Mouse (Mus musculus): ENCODE measurements at regions not wholly inside any gene's neighbourhood (a gene's known extent, or its start where the extent isn't known, plus 50 kb on each side); places are given as distances from the start of the nearest gene placed in this dataset.

DNA sequence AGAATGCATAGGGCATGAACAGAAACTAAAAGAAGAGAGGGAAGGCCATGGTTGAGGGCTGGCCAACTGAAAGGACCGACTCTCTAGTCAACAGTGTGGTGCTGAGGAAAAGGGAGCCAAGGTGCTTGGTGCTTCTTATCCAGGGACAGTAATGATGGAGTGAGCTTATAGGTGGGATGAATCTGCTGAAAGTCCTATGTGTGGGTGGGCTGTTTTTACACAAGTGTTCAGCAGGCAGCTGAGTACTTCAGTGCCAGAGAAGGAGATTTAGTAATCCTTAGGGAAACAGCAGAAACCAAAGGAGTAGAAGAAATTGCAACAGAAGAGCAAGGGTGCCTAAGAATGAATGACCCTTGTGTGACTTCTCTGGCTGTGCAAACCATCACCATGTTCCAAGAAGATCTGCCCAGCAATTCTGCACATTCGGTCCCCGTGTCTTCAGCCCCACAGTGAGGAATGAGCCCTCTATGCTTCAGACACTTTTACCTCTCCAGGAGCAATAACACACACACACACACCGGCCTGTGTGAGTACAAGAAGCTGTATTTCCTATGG lies 82.1 kb upstream of the Pkn2 start:
- TF ChIP-seq CTCF (IDR thresholded peaks at IDR 0.05; ENCODE audit: low read depth) (no peak), EP300 (IDR thresholded peaks at IDR 0.05; ENCODE audit: low read depth) (no peak)
